Mouse (Mus musculus) heart, embryonic 13.5 days (tissue): Measurements from ENCODE around the gene Micall1. TPM values are rescaled to one million over a fixed set of nuclear protein-coding genes. Genes with fewer than 3 reads are reported as not detected.

Source experiments
- ATAC-seq: fragments of 200-750 bp; cut with Nextera tagmentation; 2 replicates; pipeline ENCODE4 v1.8.0; 2017; ENCODE audit warnings: moderate TSS enrichment; ENCODE audit not compliant: insufficient number of reproducible peaks, low FRiP score, low TSS enrichment; ENCODE audit errors: extremely low read depth
- H3K27ac ChIP-seq: fragments of 300-500 bp; sonication (generic); replicated peaks from 2 replicates; pipeline ENCODE4 v1.5.1; 2015; ENCODE audit warnings: moderate library complexity, mild to moderate bottlenecking, inconsistent platforms
- H3K27me3 ChIP-seq: fragments of 300-500 bp; sonication (generic); replicated peaks from 2 replicates; pipeline ENCODE4 v1.6.1; 2015; ENCODE audit warnings: mild to moderate bottlenecking, inconsistent platforms
- H3K36me3 ChIP-seq: fragments of 300-500 bp; sonication (generic); 2 replicates; pipeline ENCODE4 v1.6.1; 2015; ENCODE audit warnings: mild to moderate bottlenecking, inconsistent platforms
- H3K4me1 ChIP-seq: fragments of 300-500 bp; sonication (generic); 2 replicates; pipeline ENCODE4 v1.6.1; 2015; ENCODE audit warnings: inconsistent platforms
- H3K4me2 ChIP-seq: fragments of 300-500 bp; sonication (generic); 2 replicates; pipeline ENCODE4 v1.6.1; 2015; ENCODE audit warnings: inconsistent platforms, mild to moderate bottlenecking, moderate library complexity
- H3K4me3 ChIP-seq: fragments of 300-500 bp; sonication (generic); 2 replicates; pipeline ENCODE4 v1.5.1; 2015; ENCODE audit warnings: moderate library complexity, mild to moderate bottlenecking, inconsistent platforms
- H3K9ac ChIP-seq: fragments of 300-500 bp; sonication (generic); 2 replicates; pipeline ENCODE4 v1.6.1; 2015; ENCODE audit warnings: inconsistent platforms, mild to moderate bottlenecking, moderate library complexity
- H3K9me3 ChIP-seq: fragments of 300-500 bp; sonication (generic); 2 replicates; pipeline ENCODE4 v1.6.1; 2016; ENCODE audit warnings: inconsistent platforms
- WGBS: fragments of 180-500 bp; shearing (Covaris S2); methylation state at CpG from one replicate; pipeline ENCODE4 v1.1.7; 2015; ENCODE audit warnings: mixed read lengths; 5-methylcytosine and 5-hydroxymethylcytosine counted together
- polyA plus RNA-seq: library from polyadenylated mRNA; unstranded; fragments of >200 nt; fragmentation: Nextera tagmentation; extraction: Ambion mirVana; gene quantifications from 2 replicates; pipeline ENCODE4 v1.2.1, GENCODE M21; 2015

Gene Micall1
- polyA plus RNA-seq = 15.4 and 15.6 TPM in 2 replicates

GRCm38 (mm10) chr15:79108421-79109320, at the start of gene Micall1:
Gene Micall1, plus strand, starts transcription at chr15:79108898.
- WGBS = under 1% methylated on average over 68 of the region's 85 CpGs
- ATAC-seq = peak; percentile 45; the same call in 1 of the 2 replicates
- Histone ChIP-seq H3K4me3 (peak within 1 kb of the TSS; percentile 97), H3K9ac (peak within 1 kb of the TSS; percentile 99), H3K27me3 (no peaks in the 10 kb centered on the region), H3K36me3 (peaks cover 23% of the 10 kb centered on the region), H3K4me2 (peak within 1 kb of the TSS; percentile 92), H3K4me1 (peaks cover 45% of the 10 kb centered on the region), H3K27ac (peak within 1 kb of the TSS; percentile 97), H3K9me3 (no peaks in the 10 kb centered on the region)

GRCm38 (mm10) chr15:79060887-79061565, 47.7 kb upstream of the Micall1 start:
- Histone ChIP-seq H3K27ac (no peak overlapping the region), H3K9me3 (no peaks in the 10 kb centered on the region), H3K9ac (peak overlapping the region; percentile 48; the same call in 1 of the 2 replicates), H3K4me3 (peak overlapping the region; percentile 80; the same call in 1 of the 2 replicates), H3K36me3 (peaks cover 50% of the 10 kb centered on the region), H3K4me2 (peak overlapping the region; percentile 86), H3K4me1 (peaks cover 24% of the 10 kb centered on the region), H3K27me3 (no peaks in the 10 kb centered on the region)
- no peak for ATAC-seq
- 74% methylated on average over 14 of the region's 14 CpGs for WGBS

GRCm38 (mm10) chr15:79062376-79063159, 46.1 kb upstream of the Micall1 start, which contains the start of gene Ankrd54:
Gene Ankrd54, minus strand, starts transcription at chr15:79062893.
- ATAC-seq = peak; percentile 99
- H3K4me2 ChIP-seq = peak within 1 kb of the TSS; percentile 86
- under 1% methylated on average over 78 of the region's 80 CpGs for WGBS
- no peaks in the 10 kb centered on the region for H3K9me3 ChIP-seq
- peak within 1 kb of the TSS; percentile 75 for H3K27ac ChIP-seq
- peak within 1 kb of the TSS; percentile 92 for H3K9ac ChIP-seq
- H3K27me3 ChIP-seq = no peaks in the 10 kb centered on the region
- H3K4me3 ChIP-seq = peak within 1 kb of the TSS; percentile 80
- peaks cover 24% of the 10 kb centered on the region for H3K4me1 ChIP-seq
- H3K36me3 ChIP-seq = peaks cover 34% of the 10 kb centered on the region

- H3K9ac ChIP-seq = peak overlapping the region; percentile 69
- 0 out of 2 replicates have a peak overlapping the region, but pooled peaks have one; percentile 2 for H3K27ac ChIP-seq
- no peaks in the 10 kb centered on the region for H3K27me3 ChIP-seq
- H3K9me3 ChIP-seq = no peaks in the 10 kb centered on the region
- no peak for ATAC-seq
- 9% methylated on average over 14 of the region's 14 CpGs for WGBS
- peaks cover 27% of the 10 kb centered on the region for H3K36me3 ChIP-seq
- H3K4me1 ChIP-seq = peaks cover 29% of the 10 kb centered on the region
- peak overlapping the region; percentile 71 for H3K4me2 ChIP-seq
- peak overlapping the region; percentile 80 for H3K4me3 ChIP-seq
Observed at GRCm38 (mm10) chr15:79063160-79063740, 45.4 kb upstream of the Micall1 start.

- H3K4me1 ChIP-seq = peaks cover 34% of the 10 kb centered on the region
- H3K4me2 ChIP-seq = no peak overlapping the region
- peaks cover 8% of the 10 kb centered on the region for H3K36me3 ChIP-seq
- no peak overlapping the region for H3K9ac ChIP-seq
- no peaks in the 10 kb centered on the region; the same call in 1 of the 2 replicates for H3K27me3 ChIP-seq
- 0 out of 2 replicates have a peak overlapping the region, but pooled peaks have one; percentile 28 for H3K27ac ChIP-seq
- 49% methylated on average over 8 of the region's 8 CpGs for WGBS
- no peak overlapping the region for H3K4me3 ChIP-seq
- no peaks in the 10 kb centered on the region for H3K9me3 ChIP-seq
- no peak for ATAC-seq
Observed at GRCm38 (mm10) chr15:79065086-79065770, 43.5 kb upstream of the Micall1 start.

GRCm38 (mm10) chr15:79066276-79066675, 42.4 kb upstream of the Micall1 start:
- peaks cover 27% of the 10 kb centered on the region for H3K4me1 ChIP-seq
- no peaks in the 10 kb centered on the region for H3K36me3 ChIP-seq
- H3K27me3 ChIP-seq = no peaks in the 10 kb centered on the region; the same call in 1 of the 2 replicates
- H3K4me2 ChIP-seq = no peak overlapping the region
- no peaks in the 10 kb centered on the region for H3K9me3 ChIP-seq
- ATAC-seq = no peak
- H3K27ac ChIP-seq = no peak overlapping the region
- WGBS = 55% methylated on average over 2 of the region's 2 CpGs
- H3K4me3 ChIP-seq = no peak overlapping the region
- no peak overlapping the region for H3K9ac ChIP-seq

- no peaks in the 10 kb centered on the region for H3K9me3 ChIP-seq
- 29% methylated on average over 3 of the region's 3 CpGs for WGBS
- no peak overlapping the region for H3K4me2 ChIP-seq
- peak overlapping the region; percentile 36 for H3K27ac ChIP-seq
- no peak overlapping the region for H3K9ac ChIP-seq
- H3K27me3 ChIP-seq = no peaks in the 10 kb centered on the region; the same call in 1 of the 2 replicates
- no peaks in the 10 kb centered on the region for H3K36me3 ChIP-seq
- peaks cover 18% of the 10 kb centered on the region for H3K4me1 ChIP-seq
- H3K4me3 ChIP-seq = no peak overlapping the region
- no peak for ATAC-seq
Observed at GRCm38 (mm10) chr15:79067631-79068030, 41.1 kb upstream of the Micall1 start.

- Histone ChIP-seq H3K36me3 (no peaks in the 10 kb centered on the region), H3K4me1 (peaks cover 16% of the 10 kb centered on the region), H3K27me3 (no peaks in the 10 kb centered on the region; the same call in 1 of the 2 replicates), H3K27ac (no peak overlapping the region), H3K4me3 (no peak overlapping the region), H3K9me3 (no peaks in the 10 kb centered on the region), H3K9ac (no peak overlapping the region), H3K4me2 (no peak overlapping the region)
- ATAC-seq = no peak
- 61% methylated on average over 3 of the region's 3 CpGs for WGBS
Observed at GRCm38 (mm10) chr15:79068416-79068815, 40.3 kb upstream of the Micall1 start.

GRCm38 (mm10) chr15:79071117-79072039, 37.3 kb upstream of the Micall1 start:
- H3K4me1 ChIP-seq = peaks cover 24% of the 10 kb centered on the region
- H3K4me3 ChIP-seq = no peak overlapping the region
- no peak overlapping the region for H3K9ac ChIP-seq
- 64% methylated on average over 5 of the region's 5 CpGs for WGBS
- no peak overlapping the region for H3K27ac ChIP-seq
- H3K4me2 ChIP-seq = no peak overlapping the region
- peaks cover 4% of the 10 kb centered on the region for H3K36me3 ChIP-seq
- no peak for ATAC-seq
- H3K27me3 ChIP-seq = no peaks in the 10 kb centered on the region; the same call in 1 of the 2 replicates
- H3K9me3 ChIP-seq = no peaks in the 10 kb centered on the region
